ENCODE assay signal across 8 mouse cellular contexts in genomic region chr9:30936674-30937438, GRCm38 (mm10). TPM values are rescaled to one million over a fixed set of nuclear protein-coding genes. Genes with fewer than 3 reads are reported as not detected.
DNase-seq lines count a peak whose midpoint lies in the region; ATAC-seq and TF ChIP-seq lines count a peak whose summit lies in the region.

No protein-coding gene starts in this region.

- H3K9ac ChIP-seq in forebrain, postnatal 0 days, result no peak overlapping the region
- H3K9ac ChIP-seq in lung, embryonic 15.5 days, result no peak overlapping the region

- ATAC-seq in forebrain, postnatal 0 days, result peak; percentile 90
- peak; percentile 36; the same call in 1 of the 2 replicates for ATAC-seq in lung, embryonic 15.5 days (ENCODE audit: borderline replicate concordance, extremely low read depth, low FRiP score, low TSS enrichment)

- no peaks in the 10 kb centered on the region for H3K36me3 ChIP-seq in forebrain, postnatal 0 days (ENCODE audit: insufficient read depth)
- H3K36me3 ChIP-seq in lung, embryonic 15.5 days, result no peaks in the 10 kb centered on the region

- H3K27me3 ChIP-seq in forebrain, postnatal 0 days (ENCODE audit: insufficient read depth, low read length), result peaks cover 11% of the 10 kb centered on the region
- H3K27me3 ChIP-seq in lung, embryonic 15.5 days, result peaks cover 35% of the 10 kb centered on the region

- H3K4me2 ChIP-seq in forebrain, postnatal 0 days (ENCODE audit: low read depth), result peak overlapping the region; percentile 21; the same call in 1 of the 2 replicates
- no peak overlapping the region for H3K4me2 ChIP-seq in lung, embryonic 15.5 days

- TF ChIP-seq CTCF in bone marrow, adult 2 months (IDR thresholded peaks at IDR 0.05; ENCODE audit: control insufficient read depth, insufficient read depth, low read length), result peak; percentile 43
- TF ChIP-seq CTCF in forebrain, postnatal 0 days (IDR thresholded peaks at IDR 0.05; ENCODE audit: low read depth), result peak; percentile 86

- TF ChIP-seq POLR2A in bone marrow, adult 2 months (IDR thresholded peaks at IDR 0.05; ENCODE audit: borderline replicate concordance, control insufficient read depth, low read depth, low read length), result no peak

- no peaks in the 10 kb centered on the region for H3K4me1 ChIP-seq in bone marrow, adult 2 months (ENCODE audit: control insufficient read depth, insufficient read depth, low read length)
- no peaks in the 10 kb centered on the region for H3K4me1 ChIP-seq in forebrain, postnatal 0 days (ENCODE audit: insufficient read depth)
- H3K4me1 ChIP-seq in lung, embryonic 15.5 days, result peaks cover 3% of the 10 kb centered on the region; the same call in 1 of the 2 replicates

- WGBS in bone marrow, adult 2 months, result 21% methylated on average over 9 of the region's 9 CpGs
- 34% methylated on average over 9 of the region's 9 CpGs for whole genome bisulfite sequencing in forebrain, postnatal 0 days
- WGBS in lung, embryonic 15.5 days, result 23% methylated on average over 9 of the region's 9 CpGs

- no peaks in the 10 kb centered on the region for H3K9me3 ChIP-seq in forebrain, postnatal 0 days (ENCODE audit: low read length)
- no peaks in the 10 kb centered on the region for H3K9me3 ChIP-seq in lung, embryonic 15.5 days

- peak; percentile 7 for DNase-seq in thymus, postnatal 0 days (ENCODE audit: low spot score)
- DNase-seq in thymus, postnatal 14 days, result no peak
- peak; percentile 86 for DNase-seq in forebrain, postnatal 0 days
- DNase-seq in kidney, adult 11 months, result peak; percentile 47
- DNase-seq in right cerebral cortex, postnatal 36 days (ENCODE audit: low spot score in 2 of 2), result peak; percentile 37 to 48
- no peak for DNase-seq in spleen, postnatal 4 days (ENCODE audit: low spot score in 2 of 2)

- H3K27ac ChIP-seq in bone marrow, adult 2 months (ENCODE audit: control insufficient read depth, insufficient read depth, low read depth, low read length, poor library complexity), result no peak overlapping the region
- no peak overlapping the region for H3K27ac ChIP-seq in forebrain, postnatal 0 days (ENCODE audit: low read depth, low read length)
- no peak overlapping the region for H3K27ac ChIP-seq in lung, embryonic 15.5 days

- H3K4me3 ChIP-seq in bone marrow, adult 2 months (replicated peaks; ENCODE audit: control insufficient read depth, low read depth, low read length), result no peak overlapping the region
- no peak overlapping the region for H3K4me3 ChIP-seq in forebrain, postnatal 0 days (ENCODE audit: low read depth, low read length)
- no peak overlapping the region for H3K4me3 ChIP-seq in lung, embryonic 15.5 days

RNA-seq across cellular contexts. Expression of gene Adamts8, which starts 5.5 kb away (rescaled TPM):
- 0.57 and 0.70 TPM in 2 replicates for polyA plus RNA-seq in thymus, postnatal 0 days (2015; fragmentation: Nextera tagmentation; extraction: Ambion mirVana)
- not detected in 2 replicates for polyA plus RNA-seq in bone marrow, adult 2 months (2011; ENCODE audit: insufficient read depth, insufficient read length, low replicate concordance, missing spikeins)
- total RNA-seq in forebrain, postnatal 0 days (2014; rRNA removed), result 2.9 and 3.0 TPM in 2 replicates
- 1.7 and 1.8 TPM in 2 replicates for polyA plus RNA-seq in forebrain, postnatal 0 days (2015; fragmentation: Nextera tagmentation; extraction: Ambion mirVana)
- 3.6 and 5.8 TPM in 2 replicates for polyA plus RNA-seq in lung, embryonic 15.5 days (2015; fragmentation: Nextera tagmentation; extraction: Ambion mirVana)

RNA-seq across cellular contexts. Expression of gene Adamts15, which starts 14.6 kb away (rescaled TPM):
- polyA plus RNA-seq in thymus, postnatal 0 days (2015; fragmentation: Nextera tagmentation; extraction: Ambion mirVana), result 0.34 and 0.51 TPM in 2 replicates
- 0.77 and 0.90 TPM in 2 replicates for polyA plus RNA-seq in bone marrow, adult 2 months (2011; ENCODE audit: insufficient read depth, insufficient read length, low replicate concordance, missing spikeins)
- total RNA-seq in forebrain, postnatal 0 days (2014; rRNA removed), result 5.8 and 10.9 TPM in 2 replicates
- polyA plus RNA-seq in forebrain, postnatal 0 days (2015; fragmentation: Nextera tagmentation; extraction: Ambion mirVana), result 1.9 and 2.5 TPM in 2 replicates
- polyA plus RNA-seq in lung, embryonic 15.5 days (2015; fragmentation: Nextera tagmentation; extraction: Ambion mirVana), result 5.8 and 6.8 TPM in 2 replicates

Comparison
In these comparisons a context has a peak if more than half of its experiments do, and no peak if none do; other contexts are left out.
1. DNase-seq: peak in thymus, postnatal 0 days (single experiment), forebrain, postnatal 0 days (single experiment), kidney, adult 11 months (single experiment) and right cerebral cortex, postnatal 36 days (2 of 2); none in thymus, postnatal 14 days (single experiment) and spleen, postnatal 4 days (0 of 2).